Mouse (Mus musculus) testis, postnatal 14 days (tissue): ENCODE results near the gene Fdxr.

ENCODE experiments used
- DNase-seq: peaks from one replicate; pipeline ENCODE4 v3.0.0; 2021; ENCODE audit warnings: low spot score

Gene Fdxr

DNA sequence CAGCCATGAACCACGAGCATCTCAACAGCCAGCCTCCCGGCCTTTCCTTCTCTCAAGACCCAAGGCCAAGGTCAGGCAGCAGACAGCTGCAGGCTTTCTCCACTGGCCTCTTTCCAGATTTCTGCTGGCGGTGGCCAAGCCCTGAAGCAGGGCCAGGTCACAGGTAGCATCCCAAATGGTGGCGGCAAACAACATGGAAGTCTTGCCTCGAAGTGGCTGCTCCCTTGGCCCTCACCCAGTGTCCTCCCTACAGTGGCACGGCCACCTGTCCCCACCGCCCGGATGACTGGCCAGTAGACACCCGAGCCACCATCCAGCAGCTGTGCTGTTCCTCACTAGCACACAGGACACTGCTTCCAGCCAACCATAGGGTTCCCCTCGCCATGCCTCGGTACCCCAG lies 35.4 kb downstream of the Fdxr start:
- DNase-seq, result no peak

DNA sequence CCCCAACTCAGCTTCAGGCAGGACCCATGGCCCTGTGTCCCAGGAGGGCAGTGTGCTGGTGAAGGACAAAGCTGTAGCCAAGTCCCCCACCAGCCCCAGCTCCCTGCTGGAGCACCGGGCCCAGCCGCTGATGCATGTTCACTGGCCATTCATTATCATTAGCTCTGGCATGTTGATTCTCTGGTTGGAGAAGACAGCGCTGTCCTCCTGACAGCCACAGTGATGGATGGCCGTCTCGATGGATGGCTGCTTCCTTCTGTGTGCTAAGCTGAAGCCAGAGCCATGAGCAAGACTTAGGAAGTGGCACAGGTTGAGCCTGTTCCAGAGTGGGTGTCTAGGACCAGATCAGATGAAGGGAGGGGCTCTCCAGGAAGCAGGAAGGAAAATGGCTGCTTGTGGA lies 40.3 kb downstream of the Fdxr start:
- no peak for DNase-seq

DNA sequence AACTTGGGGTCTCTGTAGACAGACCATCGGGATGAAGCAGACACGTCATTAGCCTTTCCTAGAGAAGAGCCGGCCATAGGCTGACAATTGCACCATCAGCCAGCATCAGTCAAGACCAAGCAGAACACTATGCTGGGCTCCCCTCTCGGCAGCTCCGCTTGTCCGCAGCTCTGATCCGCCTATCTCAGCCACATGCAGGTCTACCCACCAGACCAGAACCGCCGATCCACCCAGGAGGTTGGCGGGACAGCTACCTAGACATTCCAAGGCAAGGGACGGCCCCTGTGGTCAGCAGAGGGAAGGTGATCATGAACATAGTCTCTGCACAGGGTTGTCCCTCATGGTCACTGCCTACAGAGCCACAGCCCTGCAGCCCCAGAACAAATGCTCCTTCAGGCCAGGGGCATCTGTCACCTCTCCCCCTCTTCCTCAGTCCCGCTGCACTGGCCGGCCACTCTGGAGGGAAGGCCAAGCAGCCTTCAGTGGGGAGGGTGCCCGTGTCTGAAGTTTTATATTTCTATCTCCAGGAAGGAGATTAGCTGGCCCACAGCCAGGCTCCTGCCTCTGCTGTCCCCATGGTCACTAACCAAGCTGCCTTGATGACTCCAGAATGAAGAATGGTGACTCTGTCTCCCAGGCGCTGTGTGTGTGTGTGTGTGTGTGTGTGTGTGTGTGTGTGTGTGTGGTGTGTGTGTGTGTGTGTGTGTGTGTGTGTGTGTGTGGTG lies 42.4 kb downstream of the Fdxr start:
- DNase-seq, result no peak

DNA sequence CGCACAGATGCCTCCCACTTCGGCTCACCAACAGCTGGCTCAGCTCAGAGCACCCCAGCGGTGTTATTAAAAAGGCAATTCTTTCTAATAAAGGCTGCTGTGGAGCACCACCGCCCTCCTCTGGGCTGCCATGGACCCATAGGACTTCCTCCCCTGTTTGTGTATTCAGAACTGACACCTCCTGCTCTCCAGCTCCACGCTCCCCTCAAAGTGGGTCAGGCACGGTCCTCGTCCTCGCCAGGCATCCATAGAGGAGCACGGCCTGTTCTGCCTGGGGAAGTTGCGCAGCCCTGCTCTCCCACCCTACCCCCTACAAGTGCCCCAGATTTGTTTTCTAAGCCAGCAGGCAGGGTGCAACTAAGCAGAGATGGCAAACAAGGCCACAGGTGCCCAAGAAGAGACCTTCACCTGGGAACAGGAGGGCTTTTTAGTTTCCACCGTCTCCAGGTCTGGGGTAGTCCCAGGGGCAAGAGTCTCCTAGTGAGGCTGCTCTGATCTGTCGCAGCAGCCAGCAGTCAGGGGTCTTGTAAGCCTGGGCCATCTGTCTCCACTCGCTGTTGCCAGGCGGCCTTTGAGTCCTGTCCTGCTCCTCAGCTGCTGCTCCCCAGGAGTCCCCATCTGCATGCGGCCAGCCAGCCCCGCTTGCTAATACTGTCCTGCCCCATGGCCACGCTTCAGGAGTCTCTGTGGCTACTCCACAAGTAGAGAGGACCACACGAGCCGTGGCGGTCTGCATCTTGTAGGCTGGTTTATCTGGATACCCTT lies 43.1 kb downstream of the Fdxr start:
- DNase-seq, result no peak

DNA sequence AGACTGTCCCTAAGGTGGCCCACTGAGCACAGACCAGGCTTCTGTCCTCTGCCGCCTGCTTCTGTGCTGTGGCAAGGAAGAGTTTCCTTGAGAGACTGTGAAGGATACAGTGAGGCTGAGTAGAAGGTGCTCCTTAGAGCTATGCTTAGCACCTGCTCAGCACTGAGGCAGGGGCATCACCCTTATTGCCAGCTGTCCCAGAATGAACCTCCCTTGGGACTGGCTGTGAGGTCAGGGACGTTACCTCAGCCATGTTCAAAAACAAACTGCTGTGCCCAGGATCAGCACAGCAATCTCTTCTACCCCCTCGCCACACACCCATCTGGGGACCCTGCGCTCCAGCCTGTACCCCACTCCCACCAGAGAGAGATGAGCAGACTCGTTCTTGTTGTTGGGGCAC lies 44.0 kb downstream of the Fdxr start:
- DNase-seq, result no peak

DNA sequence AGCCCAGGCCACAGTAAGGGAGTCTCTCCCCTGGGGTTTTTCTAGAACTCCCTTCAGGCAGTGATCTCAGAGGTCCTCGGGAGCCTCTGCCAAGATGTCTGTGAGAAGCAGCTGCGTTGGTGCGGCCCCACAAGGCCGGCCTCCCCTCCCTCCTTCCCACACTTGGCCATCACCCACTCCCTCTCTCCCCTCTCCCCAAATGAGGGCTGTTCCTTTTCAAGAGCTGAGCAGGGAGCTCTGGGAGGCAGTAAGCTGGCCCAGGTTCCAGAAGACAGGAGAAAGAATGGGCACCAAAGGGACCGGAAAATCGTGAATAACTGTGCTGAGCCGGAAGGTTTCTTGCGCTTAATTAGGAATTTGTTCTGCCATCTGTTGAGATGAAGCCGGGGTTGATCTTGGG lies 44.9 kb downstream of the Fdxr start:
- no peak for DNase-seq

DNA sequence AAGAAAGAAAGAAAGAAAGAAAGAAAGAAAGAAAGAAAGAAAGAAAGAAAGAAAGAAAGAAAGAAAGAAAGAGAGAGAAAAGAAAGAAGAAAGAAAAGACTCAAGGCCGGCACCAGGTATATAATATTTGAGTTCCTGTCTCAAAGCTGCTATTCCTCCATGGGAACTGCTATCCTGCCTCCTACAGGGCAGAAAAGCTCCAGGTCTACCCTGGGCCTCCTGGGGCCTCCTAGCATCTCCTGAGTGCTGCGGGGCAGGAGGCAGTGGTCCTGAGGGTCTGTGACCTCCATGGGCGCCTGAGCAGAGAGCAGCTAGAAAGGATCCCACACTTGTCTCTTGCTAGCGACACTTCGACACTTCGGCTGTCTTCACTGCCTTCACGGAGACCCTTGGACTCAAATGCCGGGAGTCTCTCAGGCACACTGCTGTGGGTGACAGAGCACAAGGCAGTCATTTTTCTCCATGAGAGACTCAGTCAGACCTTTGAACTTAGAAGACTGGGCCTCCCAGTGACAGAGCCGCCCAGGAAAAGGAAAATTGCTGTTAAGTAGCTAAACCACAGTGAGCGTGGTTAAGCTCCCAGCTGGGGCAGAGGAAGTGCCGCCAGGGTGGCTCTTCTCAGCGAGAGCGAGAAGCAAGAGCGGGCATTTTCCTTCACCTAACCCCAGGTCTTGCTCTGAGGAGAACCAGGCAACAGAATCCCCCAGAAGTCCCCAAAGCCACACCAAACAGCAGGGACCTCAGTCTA lies 45.5 kb downstream of the Fdxr start:
- DNase-seq, result no peak

DNA sequence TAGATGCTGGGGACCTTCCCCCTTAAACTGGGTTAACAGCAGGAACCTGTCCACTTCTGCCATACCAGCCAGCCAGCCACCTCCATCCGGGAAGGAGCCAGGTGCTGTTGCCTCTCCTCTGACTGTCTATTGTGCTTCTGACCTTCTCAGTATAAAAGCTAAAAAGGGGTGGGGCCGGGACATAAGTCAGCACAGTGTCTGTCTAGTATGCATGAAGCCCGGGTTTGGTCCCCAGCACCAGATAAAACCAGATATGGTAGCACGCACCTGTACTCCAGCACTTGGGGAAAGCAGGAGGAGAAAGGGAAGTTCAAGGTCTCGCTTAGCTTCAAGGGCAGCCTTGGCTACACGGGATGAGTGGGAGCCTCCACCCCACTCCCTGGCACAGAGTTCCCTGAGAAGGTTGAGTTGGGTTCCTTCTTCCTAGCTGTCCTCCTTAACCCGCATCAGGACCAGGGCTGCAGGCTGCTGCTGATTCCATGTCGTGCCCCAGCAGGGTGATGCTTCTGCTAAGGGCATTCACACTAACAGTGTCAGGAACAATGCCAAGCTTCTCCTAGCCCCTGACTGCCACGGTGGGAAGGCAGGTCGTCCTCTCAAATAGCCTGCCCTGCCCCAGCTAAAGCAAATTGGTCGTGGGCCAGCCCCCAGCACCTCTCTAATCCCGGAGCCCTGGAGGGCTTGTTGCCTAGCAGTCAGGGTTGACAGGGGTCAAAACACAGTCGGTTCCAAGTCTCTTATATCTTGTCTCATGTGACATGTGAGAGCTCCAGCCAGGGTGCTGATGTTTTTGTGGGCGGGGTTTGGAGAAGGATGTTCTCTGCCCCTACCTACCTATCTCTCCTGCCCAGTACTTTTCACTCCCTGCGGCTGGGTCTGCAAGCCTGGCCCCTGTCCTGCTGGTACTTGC lies 47.6 kb downstream of the Fdxr start:
- DNase-seq, result no peak

DNA sequence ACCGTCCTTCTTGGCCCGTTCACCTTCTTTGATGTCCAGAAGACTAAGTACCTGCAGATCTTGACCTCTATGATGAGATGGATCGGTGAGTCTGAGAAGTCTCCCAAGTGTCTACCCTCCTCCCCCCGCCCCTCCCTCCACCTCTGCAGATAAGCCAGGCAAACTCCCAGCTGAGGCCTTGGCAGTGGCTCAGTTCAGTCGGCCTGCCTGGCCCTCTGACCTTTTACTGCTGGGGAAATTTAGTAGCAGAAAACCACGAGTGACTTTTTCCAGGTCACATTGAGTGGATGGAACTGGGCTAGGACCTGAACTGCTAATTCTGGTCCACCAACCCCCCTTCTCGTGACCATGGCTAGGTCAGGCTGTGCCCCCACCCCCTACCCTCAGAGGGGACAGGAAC lies 48.4 kb downstream of the Fdxr start:
- no peak for DNase-seq

DNA sequence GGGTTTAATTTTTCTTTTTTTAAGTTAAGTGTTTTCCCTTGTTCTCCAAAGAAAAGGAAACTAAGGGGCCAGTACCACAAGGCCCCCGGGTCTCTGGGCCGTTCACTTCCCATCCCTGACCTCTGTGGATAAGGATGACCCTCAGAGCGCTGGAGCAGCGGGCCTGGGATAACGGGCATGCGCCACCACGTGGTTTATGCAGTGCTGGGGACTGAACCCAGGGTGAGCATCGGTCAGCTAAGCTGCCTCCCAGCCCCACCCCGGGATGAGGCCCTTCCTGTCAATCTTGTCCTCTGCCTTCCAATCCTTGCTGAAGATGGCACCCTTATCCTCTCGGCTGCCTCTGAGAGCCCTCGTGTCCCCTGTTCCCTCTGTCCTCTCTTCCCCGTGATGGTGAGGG lies 49.2 kb downstream of the Fdxr start:
- DNase-seq, result no peak

DNA sequence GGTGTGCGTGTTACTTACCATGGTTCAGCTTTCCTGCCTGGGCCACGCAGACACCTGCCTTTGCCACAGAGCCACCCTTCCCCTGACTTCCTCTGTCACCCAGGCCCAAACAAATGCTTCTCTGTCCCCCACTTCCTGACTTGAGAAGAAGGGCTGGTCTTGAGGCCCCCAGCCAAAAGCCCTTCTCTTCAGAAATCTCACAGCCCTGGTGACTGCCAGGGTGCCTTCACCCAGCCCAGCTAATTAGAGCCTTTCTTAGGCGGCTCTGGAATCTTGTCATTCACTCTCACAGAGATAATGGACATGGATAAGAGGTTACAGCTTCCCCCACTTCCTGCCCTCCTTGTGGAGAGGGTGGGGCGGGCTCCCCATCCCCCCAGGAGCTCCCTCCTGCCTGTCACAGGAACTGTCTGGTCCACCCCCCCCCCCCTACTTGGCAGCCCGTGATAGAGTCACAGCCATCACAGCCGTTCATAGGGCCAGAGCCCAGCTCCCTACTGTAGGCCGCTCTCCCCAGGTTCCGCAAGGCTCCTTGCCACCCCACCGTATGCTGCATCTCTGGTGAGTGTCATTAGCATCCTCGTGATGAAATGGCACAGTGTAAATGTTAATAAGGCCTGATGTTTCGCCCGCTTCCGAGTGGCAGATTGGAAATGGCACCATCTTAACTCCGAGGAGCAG lies 49.9 kb downstream of the Fdxr start:
- no peak for DNase-seq

DNA sequence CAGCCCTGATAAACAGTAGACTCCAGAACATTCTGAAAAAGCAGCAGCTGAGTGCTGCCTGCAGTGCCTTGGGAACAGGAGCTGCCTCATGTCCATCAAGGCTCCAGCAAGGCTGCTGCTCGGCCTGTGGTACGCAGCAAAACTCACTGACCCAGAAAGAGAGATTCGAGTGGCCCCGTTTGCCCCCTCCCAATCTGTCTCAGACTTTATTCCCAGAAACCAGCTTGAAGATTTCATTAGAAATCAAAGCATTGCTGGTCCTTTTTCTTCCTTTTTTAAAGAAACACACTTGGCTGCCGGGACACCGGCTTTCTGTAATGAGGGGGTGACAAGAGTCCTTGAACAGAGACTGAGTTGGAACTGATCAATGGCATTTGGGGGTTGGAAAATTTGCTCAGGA lies 51.5 kb downstream of the Fdxr start:
- DNase-seq, result no peak

DNA sequence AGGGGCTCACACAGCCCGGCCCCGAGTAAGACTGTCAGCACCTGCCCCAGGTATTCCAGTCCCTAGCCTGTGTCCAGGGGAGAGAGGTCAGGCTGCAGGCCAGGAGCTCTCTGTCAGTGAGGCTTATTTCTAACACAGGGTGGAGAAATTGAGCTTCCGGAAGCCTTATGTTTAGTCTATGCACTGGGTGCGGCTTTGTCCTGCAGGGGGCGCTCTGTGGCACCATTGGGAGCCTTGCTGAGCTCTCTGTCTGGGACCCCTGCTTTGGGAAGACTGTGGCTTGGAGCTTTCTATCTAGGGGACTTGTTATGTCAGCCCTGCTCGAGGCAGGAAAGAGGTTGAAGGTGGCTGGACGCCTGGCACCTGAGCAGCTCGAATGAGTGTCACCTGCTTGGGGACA lies 52.0 kb downstream of the Fdxr start:
- DNase-seq, result no peak

DNA sequence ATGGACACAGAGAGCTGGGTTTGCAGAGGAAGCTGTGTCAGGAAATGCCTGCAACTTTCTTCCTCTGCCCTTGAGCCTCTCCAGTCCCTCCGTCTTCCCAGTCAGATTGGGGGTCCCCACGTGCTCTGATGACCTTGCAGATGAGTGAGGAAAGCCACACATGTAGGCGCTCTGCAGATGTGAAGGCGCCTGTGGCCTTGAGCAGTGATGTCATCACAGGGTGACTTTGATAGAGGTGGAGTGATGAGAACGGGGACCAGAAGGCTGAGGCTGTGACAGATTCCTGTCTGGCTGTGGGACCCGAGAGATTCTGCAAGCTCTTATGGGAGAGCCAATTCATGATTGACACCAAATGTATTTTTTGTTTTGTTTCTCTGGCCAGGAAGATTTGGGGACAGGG lies 53.0 kb downstream of the Fdxr start:
- DNase-seq, result no peak

DNA sequence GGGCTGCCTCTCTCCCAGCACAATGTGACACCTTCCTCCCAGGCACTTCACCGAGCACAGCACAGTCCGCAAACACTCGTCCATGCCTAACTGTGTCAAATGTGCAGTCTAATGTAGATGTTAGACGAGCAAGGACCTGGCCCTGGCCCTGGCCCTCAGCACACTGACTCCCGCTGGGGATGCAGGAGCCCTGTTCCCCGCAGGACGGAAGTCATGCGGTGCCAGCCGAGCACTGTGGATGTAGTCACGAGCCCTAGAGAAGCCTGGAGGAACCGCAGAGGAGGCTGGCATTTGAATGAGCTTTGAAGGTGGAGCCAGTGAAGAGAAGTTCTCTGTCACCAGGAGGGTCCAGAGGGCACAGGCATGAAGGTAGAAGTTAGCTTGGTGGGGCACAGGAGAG lies 53.4 kb downstream of the Fdxr start:
- DNase-seq, result no peak

DNA sequence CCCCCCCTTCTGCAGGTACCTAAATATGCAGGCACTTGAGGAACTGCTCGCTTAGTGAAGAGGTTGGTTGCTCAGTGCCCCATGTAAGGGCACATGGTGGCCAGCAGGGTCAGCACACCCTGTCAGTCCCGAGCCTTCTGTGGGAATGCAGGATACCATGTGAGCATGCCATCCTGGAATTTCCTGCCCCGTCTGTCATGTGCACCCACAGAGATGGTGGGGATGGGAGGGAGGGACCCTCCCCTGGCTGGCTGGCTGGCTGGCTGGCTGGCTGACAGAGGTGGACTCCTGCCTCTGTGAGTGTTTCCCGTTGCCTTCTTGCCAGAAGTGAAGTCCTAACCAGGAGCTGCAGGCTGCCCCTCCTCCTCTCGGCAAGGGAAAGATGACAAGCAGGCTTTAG lies 54.3 kb downstream of the Fdxr start:
- no peak for DNase-seq

DNA sequence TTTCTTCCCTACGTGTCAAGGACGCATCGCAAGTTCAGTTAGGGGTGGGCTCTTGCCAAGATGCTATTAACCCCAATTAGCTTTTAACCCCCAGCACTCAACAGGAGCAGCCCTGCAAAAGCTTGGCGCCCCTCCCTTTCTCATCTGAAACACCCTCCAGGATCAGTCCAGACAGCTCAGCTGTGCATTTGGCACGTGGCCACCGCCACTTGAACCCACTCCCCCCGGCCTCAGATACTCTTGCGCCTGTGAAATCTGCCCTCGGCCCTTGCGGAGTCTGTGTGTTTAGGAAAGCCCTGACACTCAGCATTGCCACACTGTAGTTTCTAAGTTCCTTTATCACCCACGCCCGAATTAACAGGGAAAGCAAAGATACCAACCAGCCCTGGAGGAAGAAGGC lies 54.8 kb downstream of the Fdxr start:
- no peak for DNase-seq

DNA sequence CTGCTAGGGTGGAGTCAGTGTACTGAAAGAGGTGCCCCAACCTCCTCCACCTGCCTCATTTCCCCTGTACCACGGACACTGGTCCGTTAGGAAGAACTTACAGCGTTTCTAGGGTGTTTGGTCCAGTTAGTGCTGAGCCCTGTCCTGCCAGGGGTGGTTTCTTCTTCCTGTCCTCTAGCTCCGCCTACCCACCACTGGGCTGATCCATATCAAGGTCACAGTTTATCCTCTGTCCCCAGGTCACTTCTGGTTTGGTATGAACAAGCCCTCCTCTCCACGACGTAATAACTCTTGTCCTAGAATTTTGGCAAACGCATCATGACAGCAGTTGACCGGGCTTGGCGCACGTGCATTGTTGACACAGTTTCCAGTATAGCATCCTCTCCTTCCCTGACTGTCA lies 57.2 kb downstream of the Fdxr start:
- no peak for DNase-seq

DNA sequence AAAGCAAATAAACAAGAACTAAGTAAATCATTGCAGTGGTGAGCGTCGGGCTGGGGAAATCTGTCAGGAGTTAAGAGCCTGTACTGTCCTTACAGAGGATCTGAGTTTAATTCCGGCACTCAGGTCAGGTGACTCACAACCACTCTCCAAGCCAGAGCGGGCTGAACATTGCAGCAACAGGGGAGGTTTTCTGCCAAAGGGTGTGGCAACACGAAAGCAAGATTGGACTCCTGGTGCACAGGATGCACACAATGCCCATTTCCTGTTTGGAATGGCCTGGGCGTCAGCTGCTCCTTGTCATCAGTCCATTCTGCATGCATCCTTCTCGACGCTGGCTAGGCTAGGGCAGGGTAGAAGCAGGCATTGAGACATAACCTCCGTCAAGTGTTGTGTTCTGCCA lies 57.6 kb downstream of the Fdxr start:
- DNase-seq, result no peak
